Mouse (Mus musculus) liver, embryonic 15.5 days (tissue): ENCODE data around the gene Zfp612. TPM values are rescaled to one million over a fixed set of nuclear protein-coding genes. Genes with fewer than 3 reads are reported as not detected.
"Not testable (repeated sequence)": the region's sequence is repeated elsewhere in the genome, so short reads cannot be mapped to it uniquely, and the experiment has no call there.

Experiments used
- ATAC-seq: fragments of 200-750 bp; cut with Nextera tagmentation; 2 replicates; pipeline ENCODE4 v1.8.0; 2017; ENCODE audit warnings: moderate number of reproducible peaks, mild to moderate bottlenecking, moderate library complexity; ENCODE audit not compliant: insufficient read depth
- H3K27ac ChIP-seq: fragments of 300-500 bp; sonication (generic); replicated peaks from 2 replicates; pipeline ENCODE4 v1.5.1; 2015; ENCODE audit warnings: mild to moderate bottlenecking, inconsistent platforms
- H3K27me3 ChIP-seq: fragments of 300-500 bp; sonication (generic); 2 replicates; pipeline ENCODE4 v1.6.1; 2015; ENCODE audit warnings: mild to moderate bottlenecking, inconsistent platforms
- H3K36me3 ChIP-seq: fragments of 300-500 bp; sonication (generic); replicated peaks from 2 replicates; pipeline ENCODE4 v1.6.1; 2015; ENCODE audit warnings: moderate library complexity, mild to moderate bottlenecking, inconsistent platforms
- H3K4me1 ChIP-seq: fragments of 300-500 bp; sonication (generic); replicated peaks from 2 replicates; pipeline ENCODE4 v1.6.1; 2015; ENCODE audit warnings: inconsistent platforms
- H3K4me2 ChIP-seq: fragments of 300-500 bp; sonication (generic); 2 replicates; pipeline ENCODE4 v1.6.1; 2015; ENCODE audit warnings: moderate library complexity, mild to moderate bottlenecking, inconsistent platforms
- H3K4me3 ChIP-seq: fragments of 300-500 bp; sonication (generic); replicated peaks from 2 replicates; pipeline ENCODE4 v1.5.1; 2015; ENCODE audit warnings: mild to moderate bottlenecking, inconsistent platforms
- H3K9ac ChIP-seq: fragments of 300-500 bp; sonication (generic); 2 replicates; pipeline ENCODE4 v1.6.1; 2015; ENCODE audit warnings: moderate library complexity, mild to moderate bottlenecking, inconsistent platforms
- H3K9me3 ChIP-seq: fragments of 300-500 bp; sonication (generic); replicated peaks from 2 replicates; pipeline ENCODE4 v1.6.1; 2016; ENCODE audit warnings: inconsistent platforms
- WGBS: fragments of 180-500 bp; shearing (Covaris S2); methylation state at CpG from one replicate; pipeline ENCODE4 v1.1.7; 2015; ENCODE audit warnings: mixed read lengths; ENCODE audit not compliant: insufficient replicate concordance; 5-methylcytosine and 5-hydroxymethylcytosine counted together
- polyA plus RNA-seq: library from polyadenylated mRNA; unstranded; fragments of >200 nt; fragmentation: Nextera tagmentation; extraction: Ambion mirVana; gene quantifications from 2 replicates; pipeline ENCODE4 v1.2.1, GENCODE M21; 2015

Zfp612 gene
- polyA plus RNA-seq, result 0.89 and 1.1 TPM in 2 replicates

- ATAC-seq, result peak; percentile 70
- no peaks in the 10 kb centered on the region for H3K27me3 ChIP-seq
- peak within 1 kb of the TSS; percentile 53 for H3K4me3 ChIP-seq
- no peak within 1 kb of the TSS for H3K27ac ChIP-seq
- peaks cover 10% of the 10 kb centered on the region; the same call in 1 of the 2 replicates for H3K4me1 ChIP-seq
- H3K4me2 ChIP-seq, result peak within 1 kb of the TSS; percentile 66
- H3K36me3 ChIP-seq, result no peaks in the 10 kb centered on the region
- H3K9ac ChIP-seq, result peak within 1 kb of the TSS; percentile 23
- 7% methylated on average over 54 of the region's 54 CpGs for WGBS
- H3K9me3 ChIP-seq, result no peaks in the 10 kb centered on the region
Measured at GRCm38 (mm10) chr8:110079282-110080221, at the start of gene Zfp612. Gene Zfp612, plus strand, starts transcription at chr8:110079746.

GRCm38 (mm10) chr8:110033771-110034170 lies 45.8 kb upstream of the Zfp612 start:
- H3K36me3 ChIP-seq, H3K27ac ChIP-seq, H3K4me2 ChIP-seq, H3K9ac ChIP-seq, ATAC-seq, H3K9me3 ChIP-seq, H3K4me1 ChIP-seq, H3K27me3 ChIP-seq, H3K4me3 ChIP-seq: not testable (repeated sequence)
- WGBS, result 36% methylated on average over 8 of the region's 8 CpGs

DNA sequence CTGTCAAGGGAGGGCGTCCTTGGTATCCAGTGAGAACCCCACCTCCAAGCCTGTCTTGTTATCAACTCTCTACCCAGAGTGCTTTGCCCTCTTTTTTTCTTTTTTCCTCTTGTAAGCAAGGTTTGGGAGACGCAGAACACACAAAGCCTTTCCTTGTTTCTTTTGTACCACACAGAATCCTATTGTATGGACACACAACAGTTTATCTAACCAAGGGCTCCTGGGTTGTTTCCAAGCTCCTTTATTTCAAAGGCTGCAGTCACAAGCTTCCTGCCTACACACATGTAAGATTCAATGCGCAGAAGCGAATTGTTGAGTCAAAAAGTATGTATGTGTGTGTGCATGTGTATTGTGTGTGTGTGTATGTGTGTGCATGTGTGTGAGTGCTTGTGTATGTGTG lies 45.2 kb upstream of the Zfp612 start:
- Histone ChIP-seq H3K9ac (no peak overlapping the region), H3K27ac (no peak overlapping the region), H3K27me3 (no peaks in the 10 kb centered on the region), H3K9me3 (no peaks in the 10 kb centered on the region), H3K36me3 (no peaks in the 10 kb centered on the region), H3K4me1 (no peaks in the 10 kb centered on the region), H3K4me2 (no peak overlapping the region), H3K4me3 (no peak overlapping the region)
- ATAC-seq, result no peak
- WGBS, result 57% methylated on average over 4 of the region's 4 CpGs

- no peak for ATAC-seq
- H3K27me3 ChIP-seq, result no peaks in the 10 kb centered on the region
- no peak overlapping the region for H3K27ac ChIP-seq
- H3K4me3 ChIP-seq, result no peak overlapping the region
- H3K9ac ChIP-seq, result no peak overlapping the region
- H3K4me1 ChIP-seq, result no peaks in the 10 kb centered on the region
- H3K9me3 ChIP-seq, result no peaks in the 10 kb centered on the region
- no peak overlapping the region for H3K4me2 ChIP-seq
- WGBS, result 45% methylated on average over 2 of the region's 2 CpGs
- H3K36me3 ChIP-seq, result no peaks in the 10 kb centered on the region
Measured at GRCm38 (mm10) chr8:110036156-110036555, 43.4 kb upstream of the Zfp612 start.

GRCm38 (mm10) chr8:110039216-110039615 lies 40.3 kb upstream of the Zfp612 start:
- H3K36me3 ChIP-seq, result no peaks in the 10 kb centered on the region
- H3K9ac ChIP-seq, result no peak overlapping the region
- H3K4me1 ChIP-seq, result no peaks in the 10 kb centered on the region
- no peak for ATAC-seq
- no peak overlapping the region for H3K4me2 ChIP-seq
- no peaks in the 10 kb centered on the region for H3K27me3 ChIP-seq
- WGBS, result 33% methylated on average over 7 of the region's 7 CpGs
- H3K4me3 ChIP-seq, result no peak overlapping the region
- H3K27ac ChIP-seq, result no peak overlapping the region
- no peaks in the 10 kb centered on the region for H3K9me3 ChIP-seq

DNA sequence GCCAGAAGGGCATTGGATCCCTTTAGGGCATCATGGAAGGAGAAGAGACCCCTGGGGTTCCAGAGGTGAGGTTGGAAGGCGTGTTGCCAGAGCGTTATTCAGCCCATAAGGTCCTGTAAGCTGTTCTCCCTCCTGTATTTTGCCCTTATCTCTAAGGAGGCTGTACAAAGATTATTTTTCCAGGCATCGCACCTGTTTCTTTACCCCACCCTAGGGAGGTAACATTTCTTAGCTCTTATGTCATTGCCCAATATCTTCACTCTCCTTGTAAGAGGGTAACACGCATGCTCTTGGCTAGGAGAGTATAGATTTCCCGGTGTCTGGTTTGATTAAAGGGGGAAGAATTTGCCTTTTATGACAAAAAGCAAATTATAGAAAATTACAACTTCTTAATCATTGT lies 39.9 kb upstream of the Zfp612 start, which contains the start of gene Chst4:
TSS of gene Chst4 (minus strand) at position 82 of the 400 bp plus-strand sequence.
- Histone ChIP-seq H3K27me3 (no peaks in the 10 kb centered on the region), H3K4me1 (no peaks in the 10 kb centered on the region), H3K27ac (no peak within 1 kb of the TSS), H3K9ac (no peak within 1 kb of the TSS), H3K4me2 (no peak within 1 kb of the TSS), H3K36me3 (no peaks in the 10 kb centered on the region), H3K9me3 (no peaks in the 10 kb centered on the region), H3K4me3 (no peak within 1 kb of the TSS)
- 63% methylated on average over 5 of the region's 5 CpGs for WGBS
- no peak for ATAC-seq

GRCm38 (mm10) chr8:110040509-110040908 lies 39.0 kb upstream of the Zfp612 start:
- Histone ChIP-seq H3K9ac (no peak overlapping the region), H3K4me1 (no peaks in the 10 kb centered on the region), H3K4me3 (no peak overlapping the region), H3K27ac (no peak overlapping the region), H3K4me2 (no peak overlapping the region), H3K36me3 (no peaks in the 10 kb centered on the region), H3K9me3 (no peaks in the 10 kb centered on the region), H3K27me3 (no peaks in the 10 kb centered on the region)
- WGBS, result 52% methylated on average over 4 of the region's 4 CpGs
- no peak for ATAC-seq

DNA sequence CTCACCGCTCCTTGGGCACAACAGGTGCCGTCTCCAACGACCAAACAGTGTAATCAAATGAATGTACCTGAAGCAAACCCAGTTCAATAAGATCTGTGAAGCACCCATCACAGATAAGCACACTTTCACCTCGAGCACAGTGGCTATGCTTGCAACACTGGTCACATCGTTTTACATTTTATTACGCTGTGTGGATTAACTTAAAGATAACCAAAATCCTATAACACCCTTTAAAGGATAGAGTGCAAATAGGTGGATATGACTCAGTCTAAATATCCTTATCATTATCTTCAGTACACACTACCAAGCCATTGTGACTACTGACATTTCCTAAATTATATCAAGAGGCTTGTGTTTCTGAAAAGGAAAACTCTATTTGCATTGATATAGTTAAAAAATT lies 28.3 kb upstream of the Zfp612 start:
- H3K27ac ChIP-seq, result no peak overlapping the region
- no peak for ATAC-seq
- no peak overlapping the region for H3K9ac ChIP-seq
- H3K9me3 ChIP-seq, result no peaks in the 10 kb centered on the region
- no peaks in the 10 kb centered on the region for H3K4me1 ChIP-seq
- H3K27me3 ChIP-seq, result no peaks in the 10 kb centered on the region
- no peaks in the 10 kb centered on the region for H3K36me3 ChIP-seq
- H3K4me3 ChIP-seq, result no peak overlapping the region
- H3K4me2 ChIP-seq, result no peak overlapping the region
- WGBS, result 61% methylated on average over 6 of the region's 6 CpGs

DNA sequence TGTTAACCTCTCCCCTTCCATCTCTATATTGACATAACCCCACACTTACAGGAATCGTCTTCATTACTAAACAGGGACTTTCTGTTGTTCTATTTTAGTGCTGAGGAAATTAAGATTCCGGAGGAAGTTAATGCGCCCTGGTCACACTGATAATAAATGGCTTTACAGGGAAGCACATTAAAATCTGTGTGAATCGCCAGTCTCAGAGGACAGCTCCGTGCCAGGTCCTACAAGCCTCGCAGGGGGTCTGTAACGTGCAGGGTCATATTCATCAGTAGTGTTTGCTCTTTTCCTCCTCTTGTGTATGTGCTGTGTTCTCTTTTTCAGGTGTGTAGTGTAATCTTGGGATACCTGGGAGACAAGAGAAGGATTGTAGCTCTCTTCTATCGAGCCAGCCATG lies 21.3 kb upstream of the Zfp612 start:
- ATAC-seq, result no peak
- H3K4me2 ChIP-seq, result no peak overlapping the region
- no peak overlapping the region for H3K4me3 ChIP-seq
- WGBS, result 57% methylated on average over 8 of the region's 8 CpGs
- H3K36me3 ChIP-seq, result no peaks in the 10 kb centered on the region
- no peak overlapping the region for H3K27ac ChIP-seq
- H3K4me1 ChIP-seq, result no peaks in the 10 kb centered on the region
- H3K27me3 ChIP-seq, result no peaks in the 10 kb centered on the region
- H3K9me3 ChIP-seq, result no peaks in the 10 kb centered on the region
- no peak overlapping the region for H3K9ac ChIP-seq

GRCm38 (mm10) chr8:110064161-110064560 lies 15.4 kb upstream of the Zfp612 start:
- H3K9ac ChIP-seq, result no peak overlapping the region
- no peak overlapping the region for H3K27ac ChIP-seq
- H3K4me3 ChIP-seq, result no peak overlapping the region
- no peaks in the 10 kb centered on the region for H3K36me3 ChIP-seq
- H3K4me1 ChIP-seq, result no peaks in the 10 kb centered on the region
- no peak overlapping the region for H3K4me2 ChIP-seq
- 42% methylated on average over 9 of the region's 9 CpGs for WGBS
- ATAC-seq, result no peak
- H3K9me3 ChIP-seq, result no peaks in the 10 kb centered on the region
- no peaks in the 10 kb centered on the region for H3K27me3 ChIP-seq

- Histone ChIP-seq H3K4me1 (no peaks in the 10 kb centered on the region), H3K4me2 (no peak overlapping the region), H3K27me3 (no peaks in the 10 kb centered on the region), H3K4me3 (no peak overlapping the region), H3K9me3 (no peaks in the 10 kb centered on the region), H3K36me3 (no peaks in the 10 kb centered on the region), H3K27ac (no peak overlapping the region), H3K9ac (no peak overlapping the region)
- 77% methylated on average over 18 of the region's 18 CpGs for WGBS
- no peak for ATAC-seq
Measured at GRCm38 (mm10) chr8:110064606-110065365, 14.8 kb upstream of the Zfp612 start.
